Mouse (Mus musculus): ENCODE measurements around the gene Aqp8.
A peak's percentile ranks its signal among the peaks of the same experiment; 100 is the strongest.

Gene Aqp8

GRCm38 (mm10) chr7:123487703-123488102, 25.6 kb downstream of the Aqp8 start:
- peak in 1 of 2 experiments; percentile 50 for DNase-seq (ENCODE audit: low spot score in 2 of 2)

- DNase-seq (ENCODE audit: low spot score in 2 of 2), result peak; percentile 6 to 10
These were observed 37.6 kb downstream of the Aqp8 start for GRCm38 (mm10) chr7:123499481-123500238.

- DNase-seq (ENCODE audit: low spot score in 2 of 2), result peak; percentile 86 to 87
These were observed 38.4 kb downstream of the Aqp8 start, which contains the start of gene Zkscan2 for GRCm38 (mm10) chr7:123500239-123501219. TSS of gene Zkscan2 (minus strand) at chr7:123500449.

- no peak for DNase-seq (ENCODE audit: low spot score in 2 of 2)
These were observed 41.3 kb downstream of the Aqp8 start for GRCm38 (mm10) chr7:123503358-123503757.

GRCm38 (mm10) chr7:123507946-123508345, 45.9 kb downstream of the Aqp8 start:
- DNase-seq (ENCODE audit: low spot score in 2 of 2), result no peak
